Mouse (Mus musculus): ENCODE measurements around the gene Chka. TPM values are rescaled to one million over a fixed set of nuclear protein-coding genes. Genes with fewer than 3 reads are reported as not detected.
A peak's percentile ranks its signal among the peaks of the same experiment; 100 is the strongest.

The Chka gene
- polyA plus RNA-seq (2015; fragmentation: Nextera tagmentation; extraction: Ambion mirVana), result 46.0 and 47.8 TPM in 2 replicates

DNA sequence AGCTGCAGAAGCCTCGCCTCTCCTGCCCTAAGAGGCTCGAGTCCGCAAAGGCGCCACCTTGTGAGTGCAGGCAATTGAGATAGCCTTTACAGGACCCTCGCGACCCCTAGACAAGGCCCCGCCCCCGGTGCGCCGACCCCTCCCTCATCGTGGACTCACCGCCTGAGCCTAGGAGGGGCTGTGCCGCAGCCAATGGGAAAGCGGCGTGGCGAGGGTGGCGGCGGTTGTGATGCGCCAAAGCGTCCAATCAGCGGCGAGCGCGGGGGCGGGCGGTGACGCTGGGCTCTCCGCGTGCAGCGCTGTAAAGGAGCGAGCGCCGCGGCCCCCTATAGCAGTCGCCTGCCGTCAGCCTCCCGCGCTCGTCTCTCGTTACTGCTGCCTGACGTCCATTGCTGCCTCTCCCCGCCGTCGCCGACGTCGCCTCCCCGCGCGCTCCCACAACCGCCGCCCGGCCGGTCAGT, at the start of gene Chka:
Gene Chka, plus strand, starts transcription at position 272 of the 461 bp plus-strand sequence.
- peaks cover 3% of the 10 kb centered on the region; the same call in 1 of the 2 replicates for H3K27me3 ChIP-seq
- no peaks in the 10 kb centered on the region for H3K36me3 ChIP-seq
- WGBS, result under 1% methylated on average over 54 of the region's 54 CpGs
- H3K27ac ChIP-seq, result peak within 1 kb of the TSS; percentile 97
- peak within 1 kb of the TSS; percentile 74 for H3K4me2 ChIP-seq (replicated peaks)
- peak; percentile 98 for ATAC-seq (ENCODE audit: low FRiP score, low read depth)
- H3K9me3 ChIP-seq, result no peaks in the 10 kb centered on the region
- peak within 1 kb of the TSS; percentile 93 for H3K9ac ChIP-seq
- peaks cover 41% of the 10 kb centered on the region for H3K4me1 ChIP-seq
- H3K4me3 ChIP-seq, result peak within 1 kb of the TSS; percentile 92

GRCm38 (mm10) chr19:3805526-3805925, 46.0 kb upstream of the Chka start:
- ATAC-seq (ENCODE audit: low FRiP score, low read depth), result no peak
- WGBS, result 91% methylated on average over 7 of the region's 7 CpGs
- Histone ChIP-seq H3K4me3 (no peak overlapping the region), H3K4me2 (replicated peaks) (no peak overlapping the region), H3K27me3 (no peaks in the 10 kb centered on the region), H3K9ac (no peak overlapping the region), H3K36me3 (peaks cover 96% of the 10 kb centered on the region), H3K4me1 (no peaks in the 10 kb centered on the region), H3K9me3 (no peaks in the 10 kb centered on the region), H3K27ac (no peak overlapping the region)

GRCm38 (mm10) chr19:3810536-3811233, 40.9 kb upstream of the Chka start:
- Histone ChIP-seq H3K4me3 (no peak overlapping the region), H3K36me3 (peaks cover 92% of the 10 kb centered on the region), H3K4me2 (replicated peaks) (no peak overlapping the region), H3K27ac (no peak overlapping the region), H3K9ac (no peak overlapping the region), H3K4me1 (no peaks in the 10 kb centered on the region), H3K9me3 (no peaks in the 10 kb centered on the region), H3K27me3 (no peaks in the 10 kb centered on the region)
- WGBS, result 94% methylated on average over 10 of the region's 10 CpGs
- ATAC-seq (ENCODE audit: low FRiP score, low read depth), result no peak

DNA sequence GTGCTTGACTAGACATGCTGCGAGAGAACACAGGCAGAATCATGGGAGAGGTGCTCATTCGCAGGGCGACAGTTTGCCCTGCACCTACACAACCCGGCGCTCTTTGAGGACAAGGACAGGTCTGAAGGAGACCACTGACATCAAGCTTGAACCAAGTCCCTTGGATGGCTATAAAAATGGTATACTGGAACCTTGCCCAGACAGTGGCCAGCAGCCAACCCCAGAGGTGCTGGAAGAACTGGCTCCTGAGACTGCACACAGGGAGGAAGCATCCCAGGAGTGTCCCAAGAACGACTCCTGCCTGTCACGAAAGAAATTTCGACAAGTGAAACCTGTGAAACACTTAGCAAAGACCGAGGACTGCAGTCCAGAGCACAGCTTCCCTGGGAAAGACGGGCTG, 37.1 kb upstream of the Chka start:
- Histone ChIP-seq H3K27me3 (no peaks in the 10 kb centered on the region), H3K9me3 (no peaks in the 10 kb centered on the region), H3K9ac (no peak overlapping the region), H3K4me1 (no peaks in the 10 kb centered on the region), H3K4me3 (no peak overlapping the region), H3K36me3 (peaks cover 65% of the 10 kb centered on the region), H3K27ac (no peak overlapping the region), H3K4me2 (replicated peaks) (no peak overlapping the region)
- no peak for ATAC-seq (ENCODE audit: low FRiP score, low read depth)
- WGBS, result 88% methylated on average over 10 of the region's 10 CpGs

DNA sequence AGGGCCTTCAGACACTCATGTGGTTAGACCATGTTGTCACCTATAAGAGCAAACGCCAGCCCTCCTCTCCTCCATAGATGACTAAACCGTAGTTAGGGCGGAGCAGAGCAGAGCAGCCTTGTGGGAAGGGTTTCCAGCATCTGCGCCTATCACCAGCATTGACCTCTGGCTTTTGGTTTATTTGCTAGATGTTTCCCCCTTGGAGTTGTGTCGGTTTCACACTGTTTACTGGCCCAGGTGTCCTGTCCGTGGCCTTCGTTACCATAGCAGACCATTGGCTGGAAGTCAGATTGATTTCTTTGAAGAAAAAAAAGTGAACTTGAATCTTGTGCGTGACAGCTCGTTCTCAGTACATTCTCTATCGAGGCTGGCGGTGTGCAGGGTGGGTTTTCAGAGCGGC, 35.7 kb upstream of the Chka start:
- no peak overlapping the region for H3K4me2 ChIP-seq (replicated peaks)
- WGBS, result 82% methylated on average over 12 of the region's 12 CpGs
- H3K27ac ChIP-seq, result no peak overlapping the region
- ATAC-seq (ENCODE audit: low FRiP score, low read depth), result no peak
- H3K9me3 ChIP-seq, result no peaks in the 10 kb centered on the region
- H3K36me3 ChIP-seq, result peaks cover 52% of the 10 kb centered on the region
- H3K27me3 ChIP-seq, result no peaks in the 10 kb centered on the region
- H3K4me1 ChIP-seq, result no peaks in the 10 kb centered on the region
- H3K4me3 ChIP-seq, result no peak overlapping the region
- H3K9ac ChIP-seq, result no peak overlapping the region

DNA sequence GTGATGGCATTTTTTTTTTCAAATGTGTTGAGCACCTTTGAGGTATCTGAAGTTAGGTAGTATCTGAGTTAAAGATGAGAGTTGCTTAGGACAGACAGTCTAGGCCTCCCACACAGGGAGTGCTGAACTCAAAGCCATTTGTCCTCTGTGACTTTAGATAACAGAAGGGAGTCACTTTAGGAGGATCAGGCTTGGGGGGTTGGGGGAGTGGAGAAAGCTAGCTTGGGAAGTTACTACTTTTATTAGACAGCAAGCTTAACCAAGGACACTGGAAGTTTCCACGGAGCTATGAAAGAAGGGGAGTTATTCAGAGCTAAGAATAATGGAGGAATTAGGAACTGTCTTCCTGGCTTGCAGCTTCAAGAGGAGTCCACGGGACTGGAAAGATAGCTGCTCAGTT, 32.5 kb upstream of the Chka start:
- Histone ChIP-seq H3K4me1 (no peaks in the 10 kb centered on the region), H3K9ac (no peak overlapping the region), H3K4me3 (no peak overlapping the region), H3K36me3 (peaks cover 26% of the 10 kb centered on the region), H3K27me3 (no peaks in the 10 kb centered on the region), H3K4me2 (replicated peaks) (no peak overlapping the region), H3K27ac (no peak overlapping the region), H3K9me3 (no peaks in the 10 kb centered on the region)
- no peak for ATAC-seq (ENCODE audit: low FRiP score, low read depth)
- WGBS, result 75% methylated on average over 2 of the region's 2 CpGs

DNA sequence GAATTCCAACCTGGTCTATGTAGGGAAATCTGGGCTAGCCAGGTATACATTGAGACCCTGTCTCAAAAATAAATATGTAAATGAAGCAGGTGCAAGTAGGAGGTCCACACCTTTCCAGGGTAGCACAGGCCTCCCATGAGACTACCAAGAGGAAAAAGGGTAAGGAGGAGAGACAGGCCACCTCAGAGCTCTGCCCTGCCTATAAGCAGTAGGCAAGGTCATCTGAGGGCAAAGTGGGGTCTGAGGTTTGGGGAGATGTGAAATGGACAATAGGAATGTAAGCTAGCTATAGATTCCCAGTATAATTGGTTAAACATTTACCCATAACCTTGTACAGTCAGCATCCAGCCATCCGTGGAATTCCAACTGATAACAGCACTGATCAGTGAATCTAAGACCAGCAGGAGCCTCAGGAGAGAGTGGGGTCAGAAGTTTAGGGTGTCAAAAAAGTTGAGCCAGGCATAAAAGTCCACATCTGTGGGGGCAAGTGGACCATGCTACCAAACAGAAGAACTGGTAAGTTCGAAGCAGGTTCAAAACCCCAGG, 31.6 kb upstream of the Chka start:
- H3K27ac ChIP-seq, result no peak overlapping the region
- 90% methylated on average over 2 of the region's 2 CpGs for WGBS

GRCm38 (mm10) chr19:3825044-3825443, 26.5 kb upstream of the Chka start:
- Histone ChIP-seq H3K27ac (no peak overlapping the region), H3K4me1 (no peaks in the 10 kb centered on the region), H3K9me3 (no peaks in the 10 kb centered on the region), H3K4me3 (no peak overlapping the region), H3K9ac (no peak overlapping the region), H3K36me3 (no peaks in the 10 kb centered on the region), H3K27me3 (no peaks in the 10 kb centered on the region), H3K4me2 (replicated peaks) (no peak overlapping the region)
- no peak for ATAC-seq (ENCODE audit: low FRiP score, low read depth)

More for the DNA sequence above, 31.6 kb upstream of the Chka start:
- H3K4me3 ChIP-seq, result no peak overlapping the region
- H3K4me2 ChIP-seq (replicated peaks), result no peak overlapping the region
- ATAC-seq (ENCODE audit: low FRiP score, low read depth), result no peak
- no peaks in the 10 kb centered on the region for H3K4me1 ChIP-seq
- H3K9ac ChIP-seq, result no peak overlapping the region
- H3K27me3 ChIP-seq, result no peaks in the 10 kb centered on the region
- no peaks in the 10 kb centered on the region for H3K9me3 ChIP-seq
- peaks cover 17% of the 10 kb centered on the region for H3K36me3 ChIP-seq

GRCm38 (mm10) chr19:3829863-3830262, 21.7 kb upstream of the Chka start:
- no peak for ATAC-seq (ENCODE audit: low FRiP score, low read depth)
- Histone ChIP-seq H3K4me3 (no peak overlapping the region), H3K27ac (no peak overlapping the region), H3K9me3 (no peaks in the 10 kb centered on the region), H3K4me1 (no peaks in the 10 kb centered on the region), H3K27me3 (no peaks in the 10 kb centered on the region), H3K36me3 (no peaks in the 10 kb centered on the region), H3K4me2 (replicated peaks) (no peak overlapping the region), H3K9ac (no peak overlapping the region)
- 89% methylated on average over 3 of the region's 3 CpGs for WGBS

GRCm38 (mm10) chr19:3831716-3832115, 19.9 kb upstream of the Chka start:
- Histone ChIP-seq H3K27ac (no peak overlapping the region), H3K4me2 (replicated peaks) (no peak overlapping the region), H3K4me3 (no peak overlapping the region), H3K27me3 (no peaks in the 10 kb centered on the region), H3K4me1 (no peaks in the 10 kb centered on the region), H3K36me3 (no peaks in the 10 kb centered on the region), H3K9me3 (no peaks in the 10 kb centered on the region), H3K9ac (no peak overlapping the region)
- WGBS, result 82% methylated on average over 8 of the region's 8 CpGs
- ATAC-seq (ENCODE audit: low FRiP score, low read depth), result no peak

DNA sequence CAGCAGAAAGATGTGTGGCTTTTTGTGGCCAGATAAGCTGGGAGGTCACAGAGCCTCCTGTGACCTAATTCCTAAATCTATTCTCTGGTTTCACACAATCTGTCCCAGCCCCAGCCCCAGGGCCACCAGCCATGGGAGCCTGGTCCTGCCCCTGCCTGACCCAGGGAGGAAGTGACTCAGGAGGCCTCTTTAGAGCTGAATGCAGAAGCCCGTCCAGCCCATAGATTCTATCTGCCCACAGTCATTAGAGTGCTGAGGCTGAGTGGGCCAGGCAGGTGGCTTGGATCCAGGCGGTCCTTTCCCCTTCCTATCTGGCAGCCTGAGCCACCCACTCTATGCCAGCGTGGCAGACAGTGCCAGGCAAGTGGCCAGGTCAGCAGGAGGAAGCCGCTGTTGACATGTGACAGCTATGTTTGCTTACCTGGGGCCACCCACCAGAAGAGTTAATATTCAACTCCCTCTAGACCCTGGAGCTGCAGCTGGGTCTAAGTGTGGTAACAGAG, 18.7 kb upstream of the Chka start:
- ATAC-seq (ENCODE audit: low FRiP score, low read depth), result no peak
- Histone ChIP-seq H3K27ac (no peak overlapping the region), H3K4me2 (replicated peaks) (no peak overlapping the region), H3K9ac (no peak overlapping the region), H3K4me3 (no peak overlapping the region), H3K9me3 (no peaks in the 10 kb centered on the region), H3K4me1 (no peaks in the 10 kb centered on the region), H3K27me3 (no peaks in the 10 kb centered on the region), H3K36me3 (no peaks in the 10 kb centered on the region)
- WGBS, result 69% methylated on average over 4 of the region's 4 CpGs

GRCm38 (mm10) chr19:3834301-3834700, 17.3 kb upstream of the Chka start:
- Histone ChIP-seq H3K9ac (no peak overlapping the region), H3K27ac (no peak overlapping the region), H3K4me3 (no peak overlapping the region), H3K36me3 (no peaks in the 10 kb centered on the region), H3K4me2 (replicated peaks) (no peak overlapping the region), H3K4me1 (no peaks in the 10 kb centered on the region), H3K9me3 (no peaks in the 10 kb centered on the region), H3K27me3 (no peaks in the 10 kb centered on the region)
- no peak for ATAC-seq (ENCODE audit: low FRiP score, low read depth)
- WGBS, result 87% methylated on average over 7 of the region's 7 CpGs

DNA sequence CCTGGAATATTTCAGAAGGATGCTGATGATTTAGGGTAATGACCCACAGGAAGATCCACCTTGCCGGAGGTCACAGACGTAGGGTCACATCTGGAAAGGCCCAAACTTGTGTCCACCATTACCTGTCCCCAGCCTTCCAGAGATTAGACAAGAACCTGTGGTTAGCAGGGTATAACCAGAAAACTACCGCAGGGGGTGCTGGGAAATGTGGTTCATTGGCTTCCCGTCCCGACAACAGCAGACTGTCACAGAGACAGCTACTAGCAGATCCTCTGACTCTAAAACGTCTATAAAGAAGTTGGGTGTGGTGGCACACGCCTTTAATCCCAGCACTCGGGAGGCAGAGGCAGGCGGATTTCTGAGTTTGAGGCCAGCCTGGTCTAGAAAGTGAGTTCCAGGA, 14.8 kb upstream of the Chka start:
- Histone ChIP-seq H3K27me3 (no peaks in the 10 kb centered on the region), H3K4me1 (peaks cover 11% of the 10 kb centered on the region), H3K4me2 (replicated peaks) (no peak overlapping the region), H3K36me3 (no peaks in the 10 kb centered on the region), H3K9ac (no peak overlapping the region), H3K9me3 (no peaks in the 10 kb centered on the region), H3K4me3 (no peak overlapping the region), H3K27ac (no peak overlapping the region)
- no peak for ATAC-seq (ENCODE audit: low FRiP score, low read depth)
- WGBS, result 87% methylated on average over 9 of the region's 9 CpGs

Measured in limb, embryonic 13.5 days (tissue).